Mouse (Mus musculus) right cerebral cortex, adult 2 months (tissue): ENCODE data around the gene Gm15517.
A peak's percentile ranks its signal among the peaks of the same experiment; 100 is the strongest.

Source experiments
- DNase-seq, 2 experiments: peaks; one replicate each; pipeline ENCODE4 v3.0.0; 2021 to 2022; ENCODE audit warnings: low spot score in 2 of 2

Gene Gm15517

DNA sequence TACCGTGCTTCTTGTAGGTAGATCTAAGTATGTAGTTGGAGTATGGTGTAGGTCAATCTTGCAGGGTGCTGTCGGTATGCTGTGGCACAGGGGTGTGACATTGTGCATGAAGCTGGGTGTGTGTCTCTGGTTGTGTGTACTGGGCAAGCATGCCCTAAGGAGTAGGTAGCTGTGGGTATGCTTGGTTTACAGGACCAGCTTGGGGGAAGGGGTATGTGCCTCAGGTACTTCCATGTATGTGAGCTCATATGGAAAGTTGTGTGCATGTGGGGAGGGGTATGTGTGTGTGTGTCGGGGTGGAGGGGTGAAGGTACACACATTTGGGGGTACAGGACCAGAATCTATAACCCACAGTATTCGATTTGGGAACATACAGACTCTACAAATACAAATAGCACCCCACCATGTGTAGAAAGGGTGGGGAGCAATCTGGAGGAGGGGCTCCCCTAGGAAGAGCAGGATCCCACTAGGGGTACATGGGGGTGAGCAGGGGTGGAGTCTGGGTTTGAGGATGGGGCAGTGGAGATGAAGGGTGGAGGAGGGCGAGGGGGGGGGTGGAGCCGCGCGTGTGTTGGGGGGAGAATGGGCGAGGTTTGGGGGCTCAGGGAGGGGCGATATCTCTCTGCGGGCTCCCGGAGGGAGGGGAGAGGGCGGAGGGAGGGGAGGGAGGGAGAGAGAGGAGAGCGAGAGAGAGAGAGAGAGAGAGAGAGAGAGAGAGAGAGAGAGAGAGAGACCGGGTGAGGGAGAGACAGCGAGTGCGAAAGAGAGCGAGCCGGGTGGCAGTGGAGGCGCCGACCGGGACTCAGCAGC lies 48.4 kb downstream of the Gm15517 start, which contains the start of gene Shank1:
Shank1 (plus strand) TSS at position 779 of the 810 bp plus-strand sequence.
- DNase-seq = peak; percentile 11 to 20

DNA sequence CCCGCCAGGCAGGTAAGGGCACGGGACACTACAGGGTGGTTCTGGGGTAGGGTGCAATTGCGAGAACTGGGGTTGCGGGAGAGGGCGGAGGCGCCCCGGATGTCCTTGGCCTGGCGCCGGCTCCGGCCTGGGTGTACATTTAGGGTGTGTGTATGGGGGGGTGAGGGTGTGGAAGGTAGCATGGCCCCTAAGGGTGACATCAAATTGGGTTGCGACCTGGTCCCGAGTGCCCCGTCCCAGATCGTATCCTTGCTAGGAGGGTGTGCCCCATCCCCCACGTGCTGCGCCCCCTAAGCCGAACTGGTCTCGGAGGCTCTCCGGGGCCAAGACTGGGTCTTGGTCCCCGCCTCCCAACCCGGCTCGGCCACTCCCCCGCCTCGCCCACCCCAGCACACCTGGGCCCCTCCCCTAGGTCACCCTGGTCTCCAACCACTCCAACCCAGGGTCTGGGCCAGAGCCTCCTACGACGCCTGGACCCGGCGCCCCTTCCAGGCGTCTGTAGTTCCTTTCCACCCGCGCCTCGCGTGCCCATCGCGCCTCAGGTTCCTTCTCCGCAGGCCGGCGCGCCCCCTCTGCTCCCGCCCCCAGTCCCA lies 49.1 kb downstream of the Gm15517 start:
- peak; percentile 7 to 29 for DNase-seq

DNA sequence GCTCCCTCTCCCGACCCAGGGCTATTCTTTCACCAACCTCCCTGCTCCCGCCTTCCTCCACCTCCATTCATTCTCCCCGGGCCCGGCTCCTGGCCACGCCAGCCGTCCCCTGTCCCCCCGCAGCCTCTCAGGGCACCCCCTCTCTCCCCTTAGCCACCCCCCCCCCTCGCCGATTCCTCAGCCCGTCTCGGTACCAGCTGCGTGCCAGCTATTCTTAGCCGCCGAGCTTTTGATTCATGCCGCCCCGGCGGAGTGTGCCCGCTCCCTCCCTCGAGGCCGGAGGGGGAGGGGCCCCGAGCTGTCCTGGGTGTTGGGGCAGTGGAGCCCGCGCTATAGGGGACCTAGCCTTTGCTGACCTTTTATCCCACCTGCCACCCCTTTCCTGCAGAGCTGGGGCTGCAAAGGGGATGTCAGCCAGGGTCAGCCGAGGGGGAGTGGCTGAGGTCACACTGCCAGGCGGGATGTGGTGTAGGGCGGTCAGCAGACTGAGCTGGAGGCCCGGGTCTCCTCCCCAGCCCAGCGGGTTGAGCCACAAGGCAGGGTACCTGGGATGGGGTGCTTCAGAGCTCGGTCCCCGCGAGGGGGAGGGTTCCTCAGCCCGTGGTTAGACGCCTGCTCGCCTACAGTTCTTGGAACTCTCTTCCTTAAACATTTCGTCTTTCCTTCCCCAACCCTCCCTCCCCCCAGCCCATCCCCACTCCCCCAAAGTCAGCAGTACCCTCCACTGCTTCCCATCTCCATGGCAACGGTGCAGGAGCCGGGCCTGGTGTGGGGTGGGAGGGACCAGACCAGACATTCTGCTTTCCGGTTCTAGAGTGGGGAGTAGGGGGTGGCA lies 49.8 kb downstream of the Gm15517 start:
- peak; percentile 74 to 76 for DNase-seq
